Mouse (Mus musculus): ENCODE data around the gene Rps11. TPM values are rescaled to one million over a fixed set of nuclear protein-coding genes. Genes with fewer than 3 reads are reported as not detected.

Rps11 gene
- polyA plus RNA-seq, 1 experiment from 2014 or later: 1,608 TPM

- 0 out of 2 replicates have a peak, but pooled peaks cover 4% of the 10 kb centered on the region for H3K4me1 ChIP-seq (ENCODE audit: control insufficient read depth, insufficient read depth, low read length)
- no peak overlapping the region for H3K4me3 ChIP-seq (ENCODE audit: low read depth, low read length)
- H3K27me3 ChIP-seq (replicated peaks; ENCODE audit: control insufficient read depth, insufficient read depth, low read length): peaks cover 76% of the 10 kb centered on the region
- peaks cover 14% of the 10 kb centered on the region; the same call in 1 of the 2 replicates for H3K36me3 ChIP-seq (ENCODE audit: control insufficient read depth, insufficient read depth, low read length)
- DNase-seq (ENCODE audit: low spot score): no peak
- peaks cover 11% of the 10 kb centered on the region for H3K9me3 ChIP-seq (ENCODE audit: control insufficient read depth, low read length)
- 53% methylated on average over 5 of the region's 5 CpGs for WGBS
- no peak for ATAC-seq (ENCODE audit: low read depth)
- no peak overlapping the region for H3K4me2 ChIP-seq (ENCODE audit: low read depth, low read length)
- no peak overlapping the region for H3K9ac ChIP-seq (ENCODE audit: low read depth, low read length)
- no peak overlapping the region for H3K27ac ChIP-seq (replicated peaks; ENCODE audit: low read depth, low read length)
Observed at GRCm38 (mm10) chr7:45164833-45165232, 40.6 kb upstream of the Rps11 start.

GRCm38 (mm10) chr7:45163735-45164490, 39.7 kb upstream of the Rps11 start, which contains the start of gene Slc17a7:
Gene Slc17a7, plus strand, starts transcription at chr7:45163949.
- Histone ChIP-seq H3K4me1 (ENCODE audit: control insufficient read depth, insufficient read depth, low read length) (0 out of 2 replicates have a peak, but pooled peaks cover 4% of the 10 kb centered on the region), H3K27me3 (replicated peaks; ENCODE audit: control insufficient read depth, insufficient read depth, low read length) (peaks cover 66% of the 10 kb centered on the region), H3K27ac (replicated peaks; ENCODE audit: low read depth, low read length) (no peak within 1 kb of the TSS), H3K9ac (ENCODE audit: low read depth, low read length) (peak within 1 kb of the TSS; percentile 35; the same call in 1 of the 2 replicates), H3K36me3 (ENCODE audit: control insufficient read depth, insufficient read depth, low read length) (peaks cover 22% of the 10 kb centered on the region; the same call in 1 of the 2 replicates), H3K9me3 (ENCODE audit: control insufficient read depth, low read length) (peaks cover 1% of the 10 kb centered on the region; the same call in 1 of the 2 replicates), H3K4me2 (ENCODE audit: low read depth, low read length) (peak within 1 kb of the TSS; percentile 78), H3K4me3 (ENCODE audit: low read depth, low read length) (peak within 1 kb of the TSS; percentile 38)
- DNase-seq (ENCODE audit: low spot score) (no peak), ATAC-seq (ENCODE audit: low read depth) (no peak)
- WGBS: under 1% methylated on average over 11 of the region's 41 CpGs

- Histone ChIP-seq H3K4me2 (ENCODE audit: low read depth, low read length) (no peak overlapping the region), H3K27me3 (replicated peaks; ENCODE audit: control insufficient read depth, insufficient read depth, low read length) (peaks cover 58% of the 10 kb centered on the region), H3K27ac (replicated peaks; ENCODE audit: low read depth, low read length) (no peak overlapping the region), H3K9me3 (ENCODE audit: control insufficient read depth, low read length) (no peaks in the 10 kb centered on the region), H3K4me1 (ENCODE audit: control insufficient read depth, insufficient read depth, low read length) (0 out of 2 replicates have a peak, but pooled peaks cover 4% of the 10 kb centered on the region), H3K36me3 (ENCODE audit: control insufficient read depth, insufficient read depth, low read length) (peaks cover 26% of the 10 kb centered on the region; the same call in 1 of the 2 replicates), H3K9ac (ENCODE audit: low read depth, low read length) (no peak overlapping the region), H3K4me3 (ENCODE audit: low read depth, low read length) (no peak overlapping the region; the same call in 1 of the 2 replicates)
- WGBS: 76% methylated on average over 9 of the region's 9 CpGs
- no peak for DNase-seq (ENCODE audit: low spot score)
- ATAC-seq (ENCODE audit: low read depth): no peak
Observed at GRCm38 (mm10) chr7:45162996-45163615, 38.9 kb upstream of the Rps11 start.

- ATAC-seq (ENCODE audit: low read depth) (no peak), DNase-seq (ENCODE audit: low spot score) (no peak)
- 0 out of 2 replicates have a peak, but pooled peaks cover 4% of the 10 kb centered on the region for H3K4me1 ChIP-seq (ENCODE audit: control insufficient read depth, insufficient read depth, low read length)
- 23% methylated on average over 6 of the region's 6 CpGs for WGBS
- H3K4me3 ChIP-seq (ENCODE audit: low read depth, low read length): peak overlapping the region; percentile 41
- peaks cover 31% of the 10 kb centered on the region; the same call in 1 of the 2 replicates for H3K36me3 ChIP-seq (ENCODE audit: control insufficient read depth, insufficient read depth, low read length)
- H3K27ac ChIP-seq (replicated peaks; ENCODE audit: low read depth, low read length): no peak overlapping the region
- H3K9ac ChIP-seq (ENCODE audit: low read depth, low read length): peak overlapping the region; percentile 43; the same call in 1 of the 2 replicates
- peak overlapping the region; percentile 78 for H3K4me2 ChIP-seq (ENCODE audit: low read depth, low read length)
- H3K9me3 ChIP-seq (ENCODE audit: control insufficient read depth, low read length): no peaks in the 10 kb centered on the region
- peaks cover 53% of the 10 kb centered on the region for H3K27me3 ChIP-seq (replicated peaks; ENCODE audit: control insufficient read depth, insufficient read depth, low read length)
Observed at GRCm38 (mm10) chr7:45162551-45162950, 38.3 kb upstream of the Rps11 start.

- WGBS: 6% methylated on average over 29 of the region's 35 CpGs
- H3K9ac ChIP-seq (ENCODE audit: low read depth, low read length): peak overlapping the region; percentile 43; the same call in 1 of the 2 replicates
Observed at GRCm38 (mm10) chr7:45161612-45162473, 37.6 kb upstream of the Rps11 start.

GRCm38 (mm10) chr7:45160866-45161265, 36.6 kb upstream of the Rps11 start:
- no peak overlapping the region for H3K4me3 ChIP-seq (ENCODE audit: low read depth, low read length)
- H3K9ac ChIP-seq (ENCODE audit: low read depth, low read length): no peak overlapping the region
- ATAC-seq (ENCODE audit: low read depth) (no peak), DNase-seq (ENCODE audit: low spot score) (no peak)
- H3K36me3 ChIP-seq (ENCODE audit: control insufficient read depth, insufficient read depth, low read length): peaks cover 45% of the 10 kb centered on the region; the same call in 1 of the 2 replicates
- peaks cover 36% of the 10 kb centered on the region for H3K27me3 ChIP-seq (replicated peaks; ENCODE audit: control insufficient read depth, insufficient read depth, low read length)
- H3K9me3 ChIP-seq (ENCODE audit: control insufficient read depth, low read length): no peaks in the 10 kb centered on the region
- no peak overlapping the region for H3K27ac ChIP-seq (replicated peaks; ENCODE audit: low read depth, low read length)
- 85% methylated on average over 3 of the region's 3 CpGs for WGBS
- H3K4me1 ChIP-seq (ENCODE audit: control insufficient read depth, insufficient read depth, low read length): 0 out of 2 replicates have a peak, but pooled peaks cover 4% of the 10 kb centered on the region
- H3K4me2 ChIP-seq (ENCODE audit: low read depth, low read length): no peak overlapping the region

More at GRCm38 (mm10) chr7:45161612-45162473, 37.6 kb upstream of the Rps11 start:
- Histone ChIP-seq H3K27ac (replicated peaks; ENCODE audit: low read depth, low read length) (peak overlapping the region; percentile 34; the same call in 1 of the 2 replicates), H3K9me3 (ENCODE audit: control insufficient read depth, low read length) (no peaks in the 10 kb centered on the region), H3K36me3 (ENCODE audit: control insufficient read depth, insufficient read depth, low read length) (peaks cover 37% of the 10 kb centered on the region; the same call in 1 of the 2 replicates), H3K4me1 (ENCODE audit: control insufficient read depth, insufficient read depth, low read length) (0 out of 2 replicates have a peak, but pooled peaks cover 4% of the 10 kb centered on the region), H3K4me2 (ENCODE audit: low read depth, low read length) (peak overlapping the region; percentile 78), H3K27me3 (replicated peaks; ENCODE audit: control insufficient read depth, insufficient read depth, low read length) (peaks cover 46% of the 10 kb centered on the region), H3K4me3 (ENCODE audit: low read depth, low read length) (peak overlapping the region; percentile 41)
- DNase-seq (ENCODE audit: low spot score) (peak; percentile 98), ATAC-seq (ENCODE audit: low read depth) (peak; percentile 95)

GRCm38 (mm10) chr7:45160316-45160800, 36.1 kb upstream of the Rps11 start:
- Histone ChIP-seq H3K4me1 (ENCODE audit: control insufficient read depth, insufficient read depth, low read length) (peaks cover 6% of the 10 kb centered on the region; the same call in 1 of the 2 replicates), H3K4me3 (ENCODE audit: low read depth, low read length) (no peak overlapping the region), H3K27ac (replicated peaks; ENCODE audit: low read depth, low read length) (no peak overlapping the region), H3K4me2 (ENCODE audit: low read depth, low read length) (no peak overlapping the region), H3K9ac (ENCODE audit: low read depth, low read length) (no peak overlapping the region), H3K36me3 (ENCODE audit: control insufficient read depth, insufficient read depth, low read length) (peaks cover 45% of the 10 kb centered on the region; the same call in 1 of the 2 replicates), H3K9me3 (ENCODE audit: control insufficient read depth, low read length) (no peaks in the 10 kb centered on the region), H3K27me3 (replicated peaks; ENCODE audit: control insufficient read depth, insufficient read depth, low read length) (peaks cover 31% of the 10 kb centered on the region)
- DNase-seq (ENCODE audit: low spot score) (no peak), ATAC-seq (ENCODE audit: low read depth) (no peak)
- 95% methylated on average over 6 of the region's 6 CpGs for WGBS
